ENCODE assay signal across 12 mouse cellular contexts in the genomic region with DNA sequence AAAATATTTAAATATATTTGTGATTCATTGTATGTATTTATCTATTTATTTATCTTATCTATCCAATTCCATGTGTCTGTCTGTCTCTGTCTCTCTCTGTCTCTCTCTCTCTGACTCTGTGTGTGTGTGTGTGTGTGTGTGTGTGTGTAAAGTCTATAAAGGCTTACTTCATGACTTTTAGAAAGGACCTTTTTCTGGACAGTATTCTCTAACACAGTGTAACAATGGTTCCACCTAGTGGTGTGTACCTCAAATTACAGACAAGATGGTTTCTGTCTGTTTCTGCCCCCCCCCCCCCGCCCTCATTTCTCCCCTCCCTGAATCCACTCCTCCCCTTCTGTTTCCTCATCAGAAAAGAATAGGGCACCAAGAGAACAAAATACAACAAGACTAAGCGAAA. TPM values are rescaled to one million over a fixed set of nuclear protein-coding genes. Genes with fewer than 3 reads are reported as not detected.
A peak's percentile ranks its signal among the peaks of the same experiment; 100 is the strongest.
DNase-seq lines count a peak whose midpoint lies in the region; ATAC-seq and TF ChIP-seq lines count a peak whose summit lies in the region.
"Had no signal": no experiment of that assay in that cellular context is flagged by ENCODE, and none has a peak within 500 bp of the region (broad histone marks: within the 10 kb centered on the region; RNA-seq: fewer than 3 reads in every experiment).

No protein-coding gene starts in this region.

- no peak for TF ChIP-seq EP300 in heart, adult 2 months (IDR thresholded peaks at IDR 0.05; ENCODE audit: insufficient read depth, low read depth, low read length)

- H3K36me3 ChIP-seq in heart, adult 2 months (ENCODE audit: control insufficient read depth, insufficient read depth, low read length) = no peaks in the 10 kb centered on the region
- peaks cover 1% of the 10 kb centered on the region; the same call in 1 of the 2 replicates for H3K36me3 ChIP-seq in heart, embryonic 10.5 days
- peaks cover 24% of the 10 kb centered on the region for H3K36me3 ChIP-seq in liver, embryonic 12.5 days
- H3K36me3 ChIP-seq in forebrain, embryonic 10.5 days (replicated peaks) = peaks cover 23% of the 10 kb centered on the region
- H3K36me3 ChIP-seq: embryonic facial prominence, embryonic 12.5 days had no signal

- WGBS in heart, adult 2 months = 77% methylated on average over 2 of the region's 2 CpGs
- WGBS in heart, embryonic 10.5 days = 71% methylated on average over 2 of the region's 2 CpGs
- WGBS in liver, embryonic 12.5 days (ENCODE audit: insufficient replicate concordance) = 64% methylated on average over 2 of the region's 2 CpGs
- 92% methylated on average over 2 of the region's 2 CpGs for WGBS in forebrain, embryonic 10.5 days

- no peak overlapping the region for H3K4me2 ChIP-seq in liver, embryonic 12.5 days
- H3K4me2 ChIP-seq: embryonic facial prominence, embryonic 12.5 days; hindbrain, embryonic 14.5 days had no signal

- no peak overlapping the region for H3K27ac ChIP-seq in heart, adult 2 months
- H3K27ac ChIP-seq in heart, embryonic 10.5 days = no peak overlapping the region
- no peak overlapping the region for H3K27ac ChIP-seq in liver, embryonic 12.5 days
- no peak overlapping the region for H3K27ac ChIP-seq in forebrain, embryonic 10.5 days
- H3K27ac ChIP-seq: embryonic facial prominence, embryonic 12.5 days; hindbrain, embryonic 14.5 days had no signal

- no peak overlapping the region for H3K9ac ChIP-seq in heart, adult 2 months (ENCODE audit: low read depth, low read length)
- H3K9ac ChIP-seq in liver, embryonic 12.5 days = no peak overlapping the region
- H3K9ac ChIP-seq: embryonic facial prominence, embryonic 12.5 days; hindbrain, embryonic 14.5 days had no signal

- peak; percentile 68 for TF ChIP-seq CTCF in heart, adult 2 months (IDR thresholded peaks at IDR 0.05)

- DNase-seq in heart, adult 2 months = no peak
- no peak for DNase-seq in heart, embryonic 10.5 days (ENCODE audit: low spot score)
- DNase-seq in 3T3-L1 (ENCODE audit: low read depth, low spot score) (peak; percentile 60), R1 (ENCODE audit: low read depth, low spot score) (peak; percentile 16)
- no peak for DNase-seq in forebrain, embryonic 10.5 days (ENCODE audit: extremely low spot score, low spot score)
- no peak for DNase-seq in right cerebral cortex, postnatal 36 days (ENCODE audit: low spot score in 2 of 2)
- DNase-seq: gastrocnemius, postnatal 36 days had no signal

- TF ChIP-seq POLR2A in heart, adult 2 months (IDR thresholded peaks at IDR 0.05; ENCODE audit: insufficient read depth, low read depth, low read length) = no peak

- peak; percentile 70; the same call in 1 of the 2 replicates for ATAC-seq in liver, embryonic 12.5 days
- ATAC-seq in frontal cortex, adult (ENCODE audit: low TSS enrichment) = no peak

- peaks cover 2% of the 10 kb centered on the region; the same call in 1 of the 2 replicates for H3K4me1 ChIP-seq in heart, adult 2 months (ENCODE audit: control insufficient read depth, insufficient read depth, low read length)
- H3K4me1 ChIP-seq in heart, embryonic 10.5 days = no peaks in the 10 kb centered on the region
- peaks cover 17% of the 10 kb centered on the region for H3K4me1 ChIP-seq in liver, embryonic 12.5 days
- H3K4me1 ChIP-seq in forebrain, embryonic 10.5 days = peaks cover 5% of the 10 kb centered on the region
- H3K4me1 ChIP-seq: embryonic facial prominence, embryonic 12.5 days had no signal

- no peak overlapping the region for H3K4me3 ChIP-seq in heart, adult 2 months
- no peak overlapping the region for H3K4me3 ChIP-seq in heart, embryonic 10.5 days
- H3K4me3 ChIP-seq in liver, embryonic 12.5 days = no peak overlapping the region
- H3K4me3 ChIP-seq in forebrain, embryonic 10.5 days = no peak overlapping the region
- H3K4me3 ChIP-seq: embryonic facial prominence, embryonic 12.5 days; megakaryocyte, embryonic 14.5 days had no signal

- no peaks in the 10 kb centered on the region for H3K9me3 ChIP-seq in heart, embryonic 10.5 days
- no peaks in the 10 kb centered on the region for H3K9me3 ChIP-seq in liver, embryonic 12.5 days (replicated peaks)
- no peaks in the 10 kb centered on the region for H3K9me3 ChIP-seq in forebrain, embryonic 10.5 days
- H3K9me3 ChIP-seq: embryonic facial prominence, embryonic 12.5 days; megakaryocyte, embryonic 14.5 days had no signal

- H3K27me3 ChIP-seq in heart, adult 2 months (ENCODE audit: control insufficient read depth, insufficient read depth, low read length) = no peaks in the 10 kb centered on the region
- H3K27me3 ChIP-seq in heart, embryonic 10.5 days (ENCODE audit: insufficient read depth, poor library complexity, severe bottlenecking) = no peaks in the 10 kb centered on the region
- no peaks in the 10 kb centered on the region for H3K27me3 ChIP-seq in liver, embryonic 12.5 days (replicated peaks)
- H3K27me3 ChIP-seq in forebrain, embryonic 10.5 days (ENCODE audit: poor library complexity, severe bottlenecking) = no peaks in the 10 kb centered on the region
- H3K27me3 ChIP-seq: embryonic facial prominence, embryonic 12.5 days; megakaryocyte, embryonic 14.5 days had no signal

- intact Hi-C loops in heart, adult 2 months (cut with DNase I) = loop anchor here (2.0 to 10.0 kb wide), 3 partner anchors 44 to 866 kb away; no protein-coding TSS in a partner anchor

- 0 out of 2 replicates have a peak, but pooled peaks cover 1% of the 10 kb centered on the region for H3K79me2 ChIP-seq in heart, adult 2 months (replicated peaks; ENCODE audit: control insufficient read depth, insufficient read depth, low read length)

RNA-seq across cellular contexts. Expression of gene Ube2e3, which starts 46.9 kb away (rescaled TPM):
- 10 to 100 TPM; 42.1 to 47.8 TPM for total RNA-seq in heart, adult 2 months (2021)
- polyA plus RNA-seq in heart, adult 2 months (2012; rRNA removed) = 20.9 and 39.4 TPM in 2 replicates
- 115 and 131 TPM in 2 replicates for polyA plus RNA-seq in heart, embryonic 10.5 days (2016; fragmentation: Nextera tagmentation; extraction: Ambion mirVana)
- polyA plus RNA-seq in liver, embryonic 12.5 days (2016; fragmentation: Nextera tagmentation; extraction: Ambion mirVana) = 107 and 109 TPM in 2 replicates
- polyA plus RNA-seq in forebrain, embryonic 10.5 days (2016; fragmentation: Nextera tagmentation; extraction: Ambion mirVana) = 189 and 191 TPM in 2 replicates

Comparison
In these comparisons a context has a peak if more than half of its experiments do, and no peak if none do; other contexts are left out.
1. DNase-seq: peak in 3T3-L1 (single experiment) and R1 (single experiment); none in heart, adult 2 months (0 of 2), heart, embryonic 10.5 days (single experiment), forebrain, embryonic 10.5 days (single experiment) and right cerebral cortex, postnatal 36 days (0 of 2).